Comparison of ENCODE assay signal across 8 mouse cellular contexts in genomic region chr2:25240723-25241437, GRCm38 (mm10). TPM values are rescaled to one million over a fixed set of nuclear protein-coding genes. Genes with fewer than 3 reads are reported as not detected.
A peak's percentile ranks its signal among the peaks of the same experiment; 100 is the strongest.
DNase-seq lines count a peak whose midpoint lies in the region; ATAC-seq and TF ChIP-seq lines count a peak whose summit lies in the region.

No protein-coding gene starts in this region.

- intact Hi-C loops in gastrocnemius, adult 2 months (cut with DNase I): no loop called here
- intact Hi-C loops in left cerebral cortex, postnatal 10 days (cut with DNase I): no loop called here

- no peak for TF ChIP-seq CTCF in gastrocnemius, adult 2 months (IDR thresholded peaks at IDR 0.05)

- H3K4me3 ChIP-seq in gastrocnemius, adult 2 months: peak overlapping the region; percentile 65
- peak overlapping the region; percentile 68 for H3K4me3 ChIP-seq in hindbrain, embryonic 16.5 days (ENCODE audit: low read length)
- H3K4me3 ChIP-seq in macrophage (ENCODE audit: inconsistent target): peak overlapping the region; percentile 15; the same call in 1 of the 2 replicates

- H3K9me3 ChIP-seq in hindbrain, embryonic 16.5 days (ENCODE audit: control insufficient read depth, low read length): no peaks in the 10 kb centered on the region

- peak overlapping the region; percentile 56 for H3K9ac ChIP-seq in hindbrain, embryonic 16.5 days (ENCODE audit: low read depth, low read length)

- peak; percentile 65 for DNase-seq in layer of hippocampus, adult 11-12 months (ENCODE audit: low spot score)
- no peak for DNase-seq in layer of hippocampus, adult 9-10 months (ENCODE audit: low spot score)
- peak; percentile 73 to 82 for DNase-seq in cerebellum, postnatal 25 days
- peak; percentile 80 for DNase-seq in gastrocnemius, adult 2 months
- DNase-seq in left cerebral cortex, postnatal 10 days (ENCODE audit: extremely low spot score in 1 of 2, low spot score in 2 of 2): peak; percentile 63 to 86
- DNase-seq in right cerebral cortex, adult 18-20 months: peak; percentile 87

- peak; percentile 84 for ATAC-seq in hindbrain, embryonic 16.5 days

- H3K36me3 ChIP-seq in hindbrain, embryonic 16.5 days (ENCODE audit: control insufficient read depth, insufficient read depth, low read length): peaks cover 10% of the 10 kb centered on the region
- H3K36me3 ChIP-seq in macrophage (ENCODE audit: inconsistent target): no peaks in the 10 kb centered on the region

- peaks cover 25% of the 10 kb centered on the region for H3K4me1 ChIP-seq in hindbrain, embryonic 16.5 days (ENCODE audit: control insufficient read depth, insufficient read depth, low read depth, low read length)

- H3K79me2 ChIP-seq in macrophage (ENCODE audit: inconsistent target): no peaks in the 10 kb centered on the region

- peak overlapping the region; percentile 71 for H3K27ac ChIP-seq in gastrocnemius, adult 2 months
- H3K27ac ChIP-seq in hindbrain, embryonic 16.5 days (ENCODE audit: low read depth, low read length): peak overlapping the region; percentile 44
- H3K27ac ChIP-seq in macrophage: no peak overlapping the region

- H3K4me2 ChIP-seq in hindbrain, embryonic 16.5 days (ENCODE audit: low read length): peak overlapping the region; percentile 87

- WGBS in hindbrain, embryonic 16.5 days: 1% methylated on average over 29 of the region's 29 CpGs
- 2% methylated on average over 29 of the region's 29 CpGs for WGBS in macrophage (ENCODE audit: missing documents)

- peaks cover 2% of the 10 kb centered on the region; the same call in 1 of the 2 replicates for H3K27me3 ChIP-seq in hindbrain, embryonic 16.5 days (replicated peaks; ENCODE audit: control insufficient read depth, insufficient read depth, low read length)

RNA-seq across cellular contexts. Expression of gene Rnf208, which starts 1.2 kb away (rescaled TPM):
- under 1 TPM; 0.39 to 0.56 TPM for total RNA-seq in gastrocnemius, adult 2 months (2021)
- 166 and 207 TPM in 2 replicates for polyA plus RNA-seq in hindbrain, embryonic 16.5 days (2015; fragmentation: Nextera tagmentation; extraction: Ambion mirVana)
- total RNA-seq in left cerebral cortex, postnatal 10 days (2021): 100 to 1,000 TPM; 229 to 231 TPM
- total RNA-seq in macrophage (2018; cell fraction: chromatin; rRNA removed): 1 to 10 TPM in 6 of 26 experiments, under 1 TPM in 4, not detected in 16; 0.67 to 2.5 (median 1.1) TPM
- total RNA-seq in macrophage (2018; cell fraction: cytosol; rRNA removed): under 1 TPM in 15 of 26 experiments, not detected in 11; 0.10 to 0.32 (median 0.19) TPM
- total RNA-seq in macrophage (2018; cell fraction: nucleus; rRNA removed): 1 to 10 TPM in 11 of 26 experiments, under 1 TPM in 7, not detected in 8; 0.50 to 4.3 (median 1.1) TPM
- 0.21 to 0.42 TPM in 2 of 3 replicates, not detected in the other for polyA plus RNA-seq in macrophage (2018)

RNA-seq across cellular contexts. Expression of gene Cysrt1, which starts 1.4 kb away (rescaled TPM):
- not detected for total RNA-seq in gastrocnemius, adult 2 months (2021)
- polyA plus RNA-seq in hindbrain, embryonic 16.5 days (2015; fragmentation: Nextera tagmentation; extraction: Ambion mirVana): 0.24 TPM in 1 of 2 replicates, not detected in the other
- total RNA-seq in left cerebral cortex, postnatal 10 days (2021): not detected
- total RNA-seq in macrophage (2018; cell fraction: chromatin; rRNA removed): not detected
- not detected for total RNA-seq in macrophage (2018; cell fraction: cytosol; rRNA removed)
- not detected for total RNA-seq in macrophage (2018; cell fraction: nucleus; rRNA removed)
- polyA plus RNA-seq in macrophage (2018): not detected in 3 replicates

RNA-seq across cellular contexts. Expression of gene Rnf224, which starts 4.3 kb away (rescaled TPM):
- total RNA-seq in gastrocnemius, adult 2 months (2021): not detected
- not detected in 2 replicates for polyA plus RNA-seq in hindbrain, embryonic 16.5 days (2015; fragmentation: Nextera tagmentation; extraction: Ambion mirVana)
- total RNA-seq in left cerebral cortex, postnatal 10 days (2021): not detected
- total RNA-seq in macrophage (2018; cell fraction: chromatin; rRNA removed): not detected
- not detected for total RNA-seq in macrophage (2018; cell fraction: cytosol; rRNA removed)
- total RNA-seq in macrophage (2018; cell fraction: nucleus; rRNA removed): not detected
- not detected in 3 replicates for polyA plus RNA-seq in macrophage (2018)

RNA-seq across cellular contexts. Expression of gene AL732309.1, which starts 5.8 kb away (rescaled TPM):
- 1 to 10 TPM in 1 of 2 experiments, under 1 TPM in 1; 0.86 to 1.2 TPM for total RNA-seq in gastrocnemius, adult 2 months (2021)
- polyA plus RNA-seq in hindbrain, embryonic 16.5 days (2015; fragmentation: Nextera tagmentation; extraction: Ambion mirVana): 4.2 and 5.1 TPM in 2 replicates
- 1 to 10 TPM in 1 of 2 experiments, not detected in 1; 2.4 TPM for total RNA-seq in left cerebral cortex, postnatal 10 days (2021)
- total RNA-seq in macrophage (2018; cell fraction: chromatin; rRNA removed): 10 to 100 TPM in 18 of 26 experiments, 1 to 10 TPM in 8; 2.8 to 21.5 (median 12.8) TPM
- total RNA-seq in macrophage (2018; cell fraction: cytosol; rRNA removed): 1 to 10 TPM in 23 of 26 experiments, under 1 TPM in 3; 0.57 to 5.4 (median 2.2) TPM
- 10 to 100 TPM in 16 of 26 experiments, 1 to 10 TPM in 10; 2.1 to 25.2 (median 11.1) TPM for total RNA-seq in macrophage (2018; cell fraction: nucleus; rRNA removed)
- 3.0 to 6.1 TPM (median 4.7 TPM) in 3 replicates for polyA plus RNA-seq in macrophage (2018)

RNA-seq across cellular contexts. Expression of gene Slc34a3, which starts 6.7 kb away (rescaled TPM):
- not detected for total RNA-seq in gastrocnemius, adult 2 months (2021)
- polyA plus RNA-seq in hindbrain, embryonic 16.5 days (2015; fragmentation: Nextera tagmentation; extraction: Ambion mirVana): not detected in 2 replicates
- not detected for total RNA-seq in left cerebral cortex, postnatal 10 days (2021)
- not detected for total RNA-seq in macrophage (2018; cell fraction: chromatin; rRNA removed)
- not detected for total RNA-seq in macrophage (2018; cell fraction: cytosol; rRNA removed)
- total RNA-seq in macrophage (2018; cell fraction: nucleus; rRNA removed): not detected
- polyA plus RNA-seq in macrophage (2018): not detected in 3 replicates

Comparison
In these comparisons a context has a peak if more than half of its experiments do, and no peak if none do; other contexts are left out.
1. H3K4me3 ChIP-seq: peak in every context shown above with its lines; median percentile 68 in hindbrain, embryonic 16.5 days; 65 in gastrocnemius, adult 2 months; 15 in macrophage.
2. RNA of gene Rnf208, which starts 1.2 kb away (total RNA-seq): 229 to 231 TPM in left cerebral cortex, postnatal 10 days; 0.39 to 0.56 TPM in gastrocnemius, adult 2 months; every median in the first group is over 100 times any median in the second.